Mouse (Mus musculus) CD8-positive naive resting alpha-beta T cell, adult 2 months (primary cell): Measurements from ENCODE around the gene Gm43720.

Experiments used
- DNase-seq, 2 experiments: peaks; one replicate each; pipeline ENCODE4 v3.0.0; 2022; ENCODE audit warnings: low read depth in 2 of 2, low spot score in 2 of 2

Gene Gm43720

DNA sequence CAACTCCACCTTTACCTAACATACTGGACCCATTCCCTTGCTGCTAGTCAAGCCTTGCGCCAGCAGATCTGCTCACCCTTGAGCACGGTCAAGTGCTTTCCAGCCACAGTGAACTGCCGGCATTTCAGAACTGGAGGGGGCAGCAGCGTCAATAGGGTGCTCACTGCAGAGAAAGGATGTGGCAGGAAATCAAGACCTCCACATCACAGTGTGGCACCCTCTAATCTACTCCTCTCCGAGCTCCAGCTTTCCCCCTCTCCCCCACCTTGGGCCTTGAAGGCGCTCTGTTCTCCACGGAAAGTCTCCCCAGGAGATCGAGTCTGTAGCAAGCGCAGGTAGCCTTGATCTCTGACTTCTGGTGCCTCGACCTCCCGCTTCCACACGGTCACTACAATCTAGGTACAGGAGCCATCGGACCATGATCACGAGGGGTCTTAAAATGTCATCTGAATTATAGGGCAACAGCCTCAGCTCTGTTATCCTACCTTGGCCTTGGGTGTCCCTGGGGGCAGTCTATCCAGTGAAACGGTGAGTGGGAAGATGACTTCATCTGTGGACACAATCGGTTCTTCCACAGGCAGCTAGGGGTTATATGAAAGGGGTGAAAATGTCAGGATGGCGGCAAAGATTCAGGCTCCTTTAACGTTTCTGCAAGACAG lies 17.0 kb downstream of the Gm43720 start:
- no peak for DNase-seq

DNA sequence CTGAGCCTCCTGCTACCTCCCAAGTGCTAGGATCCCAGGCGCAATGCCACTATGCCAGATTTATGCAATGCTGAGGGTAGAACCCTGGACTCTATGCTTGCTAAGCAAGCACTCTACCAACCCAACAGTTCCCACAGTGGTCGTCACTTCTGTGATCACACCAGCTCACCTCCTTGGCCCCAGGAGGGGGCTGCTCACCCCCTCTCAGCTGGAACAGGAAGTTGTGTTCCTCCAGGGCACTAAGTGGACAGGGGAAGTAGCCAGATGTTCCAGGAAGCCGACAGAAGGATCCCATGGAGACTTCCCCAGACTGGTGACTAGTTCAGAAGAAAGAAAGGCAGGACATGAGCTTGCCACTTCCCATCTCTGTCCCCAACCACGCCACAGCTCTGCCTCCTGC lies 17.8 kb downstream of the Gm43720 start:
- no peak for DNase-seq

DNA sequence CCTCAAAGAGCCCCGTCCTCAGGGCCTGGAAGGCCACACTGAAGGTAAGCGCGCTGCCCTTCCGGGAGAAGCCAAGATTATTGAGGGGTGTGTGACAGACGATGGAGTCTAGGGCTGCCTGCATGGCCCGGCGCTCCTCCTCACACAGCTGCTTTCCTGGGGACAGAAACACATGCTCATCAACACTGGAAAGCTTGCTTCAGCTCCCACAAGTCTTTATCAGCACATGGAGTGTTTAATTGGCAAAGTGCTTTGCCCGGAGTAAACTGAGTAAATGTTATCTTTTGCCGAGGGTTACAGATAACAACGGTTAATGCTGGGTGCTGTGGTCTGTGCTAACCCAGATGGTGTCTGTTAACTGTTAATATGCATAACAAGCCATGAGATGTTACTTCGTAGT lies 18.9 kb downstream of the Gm43720 start:
- no peak for DNase-seq

DNA sequence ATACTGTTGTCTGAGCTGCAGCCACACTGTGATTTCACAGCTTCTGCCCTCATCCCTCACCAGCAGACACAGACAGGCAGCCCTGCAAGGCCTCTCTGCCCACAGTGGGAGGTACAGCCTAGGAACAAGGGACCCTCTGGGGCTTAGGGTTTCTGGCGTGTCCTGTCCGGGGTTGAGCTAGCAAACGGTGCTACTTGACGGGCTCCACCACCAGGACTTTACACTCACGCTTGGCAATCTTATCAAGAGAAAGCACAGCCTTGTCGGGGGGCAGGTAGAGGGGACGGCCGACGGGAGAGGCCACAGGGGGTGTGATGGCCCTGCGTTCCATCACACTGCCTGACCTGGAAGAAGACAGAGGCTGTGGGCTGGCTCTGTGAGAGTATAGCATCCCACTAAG lies 19.7 kb downstream of the Gm43720 start:
- DNase-seq = no peak

DNA sequence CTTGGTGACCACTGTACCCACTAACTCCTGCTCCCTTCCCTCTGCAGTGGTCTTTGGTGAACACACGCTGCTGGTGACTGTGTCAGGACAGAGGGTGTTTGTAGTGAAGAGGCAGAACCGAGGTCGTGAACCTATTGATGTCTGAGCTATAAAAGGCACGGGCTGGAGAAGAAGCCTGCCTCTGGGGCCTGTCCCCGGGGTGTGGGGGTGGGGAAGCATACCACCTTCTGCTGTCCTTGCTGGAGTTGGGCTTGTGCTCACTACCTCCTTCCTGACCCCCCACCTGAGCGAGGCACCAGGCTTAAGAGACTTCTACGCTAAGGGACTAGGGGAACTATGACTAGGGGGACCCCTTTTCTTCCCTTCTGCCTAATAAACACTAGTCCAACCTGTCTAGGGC lies 20.8 kb downstream of the Gm43720 start:
- no peak for DNase-seq

DNA sequence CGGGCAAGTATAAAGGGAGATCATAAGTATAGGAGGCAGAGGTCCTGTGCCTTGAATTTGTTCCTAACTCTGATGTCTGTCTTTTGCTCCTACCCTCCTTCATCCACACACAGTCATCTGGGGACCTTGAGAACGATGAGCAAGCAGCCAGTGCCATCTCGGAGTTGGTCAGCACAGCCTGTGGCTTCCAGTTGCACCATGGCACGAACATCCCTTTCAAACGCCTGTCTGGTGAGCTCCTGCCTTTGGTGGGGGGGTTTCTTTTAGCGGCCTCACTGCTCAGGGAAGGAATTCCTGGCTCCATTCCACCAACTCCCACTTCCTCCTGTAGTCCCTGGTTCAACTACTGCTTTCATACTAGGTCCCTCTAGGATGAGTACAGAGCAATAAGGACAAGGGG lies 21.2 kb downstream of the Gm43720 start:
- DNase-seq = no peak

DNA sequence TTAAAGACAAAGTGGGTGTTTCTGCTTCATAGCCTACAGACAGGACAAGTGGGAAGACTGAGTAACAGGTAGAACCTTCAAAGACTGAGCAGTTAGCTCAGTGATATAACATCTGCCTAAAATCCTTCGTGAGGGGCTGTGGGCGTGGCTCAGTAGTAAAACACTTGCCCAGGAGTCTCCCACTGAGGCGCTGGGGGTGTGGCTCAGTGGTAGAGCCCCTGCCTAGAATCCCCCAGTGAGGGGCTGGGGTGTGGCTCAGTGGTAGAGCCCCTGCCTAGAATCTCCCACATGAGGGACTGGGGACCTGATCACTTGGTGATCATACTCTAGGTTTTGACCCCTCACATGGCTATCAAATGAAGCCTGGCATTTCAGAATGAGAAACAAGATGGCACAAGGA lies 21.7 kb downstream of the Gm43720 start:
- no peak for DNase-seq

DNA sequence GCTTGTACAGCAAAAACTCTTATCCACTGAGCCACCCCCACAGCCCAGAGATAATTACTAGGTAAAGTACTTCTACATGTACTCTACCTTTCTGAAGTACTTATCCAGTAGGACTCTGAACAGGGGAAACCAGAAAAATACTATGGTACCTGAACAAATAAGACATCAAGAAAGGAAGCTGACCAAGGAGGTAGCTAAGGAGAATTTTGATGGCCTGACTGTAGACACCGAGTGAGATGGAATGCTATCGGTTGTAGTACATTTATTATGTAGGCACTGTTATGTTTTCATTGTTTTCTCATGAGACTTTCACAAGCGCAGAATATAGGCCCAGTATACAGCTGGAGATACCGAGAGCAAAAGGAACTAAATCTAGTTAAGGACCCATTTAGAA lies 22.2 kb downstream of the Gm43720 start:
- DNase-seq = no peak

DNA sequence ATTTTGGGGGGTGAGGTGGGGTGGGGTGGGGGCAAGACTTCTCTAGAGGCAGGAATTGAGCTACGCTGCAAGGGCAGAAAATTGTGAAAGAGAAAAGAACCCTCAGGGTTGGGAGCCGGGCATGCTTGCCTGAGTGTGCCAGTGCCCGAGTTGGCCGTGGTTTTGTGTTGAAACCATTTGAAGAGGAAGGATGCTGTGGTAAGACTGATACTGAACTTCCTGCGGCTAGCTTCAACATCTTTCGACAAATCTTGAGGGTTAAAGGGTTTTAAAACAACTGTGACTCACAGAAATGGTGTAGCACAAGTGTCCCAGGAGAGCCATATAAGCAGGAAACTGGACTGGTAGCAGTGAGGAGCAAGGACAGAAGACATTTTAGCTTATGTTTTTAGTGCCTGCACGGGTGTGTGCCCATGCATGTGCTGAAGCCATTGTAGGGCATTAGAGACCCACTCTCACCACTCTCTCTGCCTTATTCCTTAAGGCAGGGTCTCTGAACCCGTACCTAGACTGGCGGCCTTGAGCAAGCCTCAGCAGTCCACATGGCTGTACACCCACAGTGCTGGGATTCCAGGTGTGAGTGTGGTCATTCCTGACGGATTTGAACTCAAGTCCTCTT lies 22.7 kb downstream of the Gm43720 start:
- peak in 1 of 2 experiments; percentile 39 for DNase-seq

DNA sequence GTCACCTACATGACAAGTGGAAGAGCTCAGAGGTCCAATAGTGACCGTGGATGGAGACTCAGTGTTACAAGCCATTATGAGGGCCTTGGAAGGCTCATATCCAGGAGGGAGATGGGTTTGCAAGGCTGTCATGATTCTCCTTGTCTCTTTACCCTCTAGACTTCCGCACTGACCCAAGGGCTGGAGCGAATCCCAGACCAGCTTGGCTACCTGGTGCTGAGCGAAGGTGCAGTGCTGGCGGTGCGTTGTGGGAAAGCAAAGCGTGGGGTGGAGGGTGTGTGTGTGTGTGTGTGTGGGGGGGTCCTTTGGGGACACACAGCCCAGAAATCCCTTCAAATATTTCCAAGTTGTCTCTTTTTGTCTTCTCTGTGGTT lies 23.7 kb downstream of the Gm43720 start:
- DNase-seq = no peak

DNA sequence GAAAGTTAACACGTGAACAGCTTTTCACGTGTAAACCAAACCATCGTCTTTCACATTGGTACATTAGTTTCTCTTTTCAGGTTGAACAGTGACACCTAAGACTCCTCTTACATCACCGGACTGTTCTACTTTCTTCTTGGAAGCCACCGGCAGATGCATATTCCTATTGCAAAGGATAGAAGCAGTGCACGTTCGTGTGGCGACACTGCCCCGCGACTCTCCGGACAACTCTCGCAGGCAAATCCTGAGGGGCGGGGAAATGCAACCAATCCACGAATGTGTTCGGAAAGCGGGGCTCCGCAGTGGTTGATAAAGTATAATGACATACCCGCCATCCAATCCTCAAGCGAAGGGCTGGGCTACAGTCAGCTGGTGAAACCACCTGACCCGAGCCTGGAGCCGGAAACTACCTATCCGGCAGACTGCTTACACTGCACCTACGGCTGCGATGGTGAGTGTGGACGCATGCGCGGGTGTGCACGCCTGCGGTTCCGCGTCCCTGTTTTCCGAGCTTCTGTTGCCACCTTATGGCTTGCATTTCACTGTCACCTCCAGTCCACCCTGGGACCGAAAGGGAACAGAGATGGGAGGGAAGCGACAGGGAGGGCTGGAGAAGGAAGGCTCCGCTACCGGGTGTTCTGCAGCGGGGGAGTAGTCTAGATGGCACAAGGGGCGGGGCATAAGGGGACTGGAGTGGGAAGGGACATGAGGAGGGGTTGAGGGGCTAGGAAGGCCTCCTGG lies 24.2 kb downstream of the Gm43720 start, which contains the start of gene Lamtor4:
Lamtor4 (plus strand) TSS at position 130 of the 741 bp plus-strand sequence.
- DNase-seq = peak; percentile 87 to 89

DNA sequence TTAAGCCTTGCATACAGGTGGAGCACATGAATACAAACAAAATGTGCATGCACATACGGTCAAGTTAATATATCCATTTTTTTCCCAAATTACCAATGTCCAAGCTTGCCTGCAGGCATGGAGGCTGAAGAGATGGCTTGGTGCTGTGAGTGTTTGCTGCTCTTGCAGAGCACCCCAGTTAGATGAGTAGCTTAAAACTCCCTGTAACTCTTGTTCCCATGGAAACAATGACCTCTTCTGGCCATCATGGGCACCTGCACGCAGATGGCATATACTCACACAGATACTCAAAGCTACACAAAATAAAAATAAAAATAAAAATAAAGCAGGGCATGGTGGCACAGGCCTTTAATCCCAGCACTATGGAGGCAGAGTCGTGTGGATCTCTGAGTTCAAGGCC lies 26.7 kb downstream of the Gm43720 start:
- DNase-seq = no peak

DNA sequence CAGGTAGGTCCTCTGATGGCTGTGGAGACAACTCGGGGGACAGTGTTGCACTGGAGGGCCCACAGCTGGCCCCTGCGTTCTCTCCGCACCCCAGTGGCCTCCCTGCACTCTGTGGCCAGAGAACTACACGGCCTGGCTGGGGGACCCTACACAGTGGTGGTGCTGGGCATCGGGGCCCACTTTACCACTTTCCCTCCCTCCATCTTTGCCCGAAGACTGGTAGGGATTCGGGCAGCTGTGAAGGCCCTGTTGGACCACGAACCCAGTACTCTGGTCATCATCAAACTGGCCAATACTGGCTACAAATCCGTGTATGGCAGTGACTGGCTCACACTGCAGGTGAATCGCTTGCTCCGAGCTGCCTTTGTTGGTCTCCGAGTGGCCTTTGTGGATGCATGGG lies 28.6 kb downstream of the Gm43720 start:
- DNase-seq = no peak

DNA sequence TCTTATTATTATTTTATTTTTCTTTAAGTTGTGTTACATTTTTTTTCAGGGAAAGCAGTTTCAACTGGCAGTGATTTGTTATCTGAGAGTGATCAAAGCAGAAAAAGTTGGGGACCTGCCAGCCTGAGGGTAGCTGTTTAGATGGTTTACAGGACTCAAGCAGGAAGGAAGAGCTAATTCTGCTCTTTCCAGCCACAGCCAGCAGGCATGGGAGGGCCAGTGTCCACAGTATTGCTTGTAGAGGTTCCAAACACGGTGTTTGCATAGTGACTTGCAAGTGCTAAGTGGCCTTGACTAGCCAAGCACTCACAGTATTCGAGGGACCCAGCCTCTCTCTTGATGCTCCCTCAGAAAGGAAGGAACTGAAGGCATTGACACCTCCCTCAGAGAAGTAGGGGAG lies 38.2 kb downstream of the Gm43720 start:
- DNase-seq = no peak

DNA sequence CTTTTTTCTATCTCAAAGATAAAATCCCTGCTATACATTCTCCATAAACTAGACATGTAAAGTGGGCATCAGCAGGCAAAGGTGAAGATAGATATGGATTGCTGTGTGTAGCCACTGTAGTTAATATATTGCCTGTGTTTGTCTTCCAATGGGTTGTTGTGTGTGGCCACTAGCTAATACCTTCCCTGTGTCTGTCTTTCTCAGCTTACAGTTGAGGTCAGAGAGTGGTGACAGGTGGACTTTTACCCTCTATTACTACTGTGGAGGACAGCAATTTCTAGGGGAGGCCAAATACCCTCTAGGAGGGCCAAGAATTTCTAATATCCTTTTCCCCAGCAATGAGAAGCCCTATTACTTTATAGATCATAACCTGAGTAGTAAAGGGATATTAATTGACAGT lies 45.5 kb downstream of the Gm43720 start:
- no peak for DNase-seq

DNA sequence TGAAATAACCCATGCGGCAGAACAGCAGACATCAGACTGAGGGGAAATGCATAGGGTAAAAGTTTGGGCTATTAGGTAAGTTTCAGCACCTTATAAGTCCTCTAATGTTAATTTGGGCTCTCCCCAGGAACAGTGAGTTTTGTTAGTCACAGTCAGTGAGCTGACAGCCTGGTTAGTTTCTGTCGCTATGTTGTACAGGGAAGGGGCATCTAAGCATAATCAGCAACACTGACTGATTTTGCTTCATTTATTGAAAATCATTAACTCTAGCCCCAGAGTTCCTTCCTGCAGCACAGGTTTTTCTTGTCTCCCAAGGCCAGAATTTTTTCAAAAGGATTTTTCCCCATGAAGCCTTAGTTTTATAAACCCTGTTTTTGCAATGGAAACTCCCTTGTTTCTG lies 46.0 kb downstream of the Gm43720 start:
- DNase-seq = no peak

DNA sequence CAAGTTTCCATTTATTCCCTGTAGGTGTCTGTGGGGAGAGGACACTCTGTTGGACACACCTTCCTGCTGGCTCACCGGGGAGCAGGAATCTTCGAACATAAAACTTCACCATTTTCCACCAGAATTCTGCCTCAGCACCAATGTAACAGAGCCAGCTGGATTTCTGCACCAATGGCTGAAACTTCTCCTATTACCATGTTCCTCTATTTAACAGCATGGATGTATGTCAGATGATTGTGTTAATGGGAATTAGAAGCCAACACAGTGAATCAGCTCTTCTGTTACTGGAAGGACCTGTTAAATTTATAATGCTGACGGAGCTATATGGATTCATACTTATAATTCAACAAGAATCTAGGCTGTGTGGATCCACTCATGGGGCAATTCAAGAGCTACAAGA lies 50.2 kb downstream of the Gm43720 start:
- no peak for DNase-seq

DNA sequence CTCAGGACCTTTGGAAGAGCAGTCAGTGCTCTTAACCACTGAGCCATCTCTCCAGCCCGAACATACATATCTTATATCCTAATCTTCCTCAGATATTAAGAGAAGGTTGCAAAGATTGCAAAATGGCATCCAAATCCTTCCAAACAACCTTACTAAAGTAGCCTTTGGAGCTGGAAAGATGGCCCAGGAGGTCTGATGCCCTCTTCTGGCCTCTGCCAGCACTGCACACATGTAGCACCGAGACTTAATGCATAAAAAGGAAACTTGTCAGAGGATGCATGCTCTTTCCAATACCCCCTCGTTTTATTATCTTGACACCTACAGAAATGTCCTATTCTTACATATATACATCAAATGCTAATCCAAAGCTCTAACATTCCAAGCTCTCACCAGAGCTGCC lies 51.7 kb downstream of the Gm43720 start:
- DNase-seq = peak in 1 of 2 experiments; percentile 33

DNA sequence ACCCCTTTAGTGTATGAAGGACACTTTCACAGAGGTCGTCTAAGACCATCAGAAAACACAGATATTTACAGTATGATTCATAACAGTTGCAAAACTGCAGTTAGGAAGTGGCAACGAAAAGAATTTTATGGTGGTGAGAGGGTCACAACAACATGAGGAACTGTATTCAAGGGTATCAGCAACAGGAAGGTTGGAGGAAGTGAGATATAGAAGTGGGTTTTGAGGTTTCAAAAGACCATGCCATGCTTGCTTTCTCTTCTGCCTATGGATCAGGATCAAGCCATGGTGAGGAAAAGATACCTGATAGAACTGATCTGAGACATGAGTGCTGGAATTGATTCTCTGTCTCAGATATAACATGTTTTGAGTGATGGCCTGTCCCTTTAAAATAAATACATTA lies 52.4 kb downstream of the Gm43720 start:
- DNase-seq = no peak

DNA sequence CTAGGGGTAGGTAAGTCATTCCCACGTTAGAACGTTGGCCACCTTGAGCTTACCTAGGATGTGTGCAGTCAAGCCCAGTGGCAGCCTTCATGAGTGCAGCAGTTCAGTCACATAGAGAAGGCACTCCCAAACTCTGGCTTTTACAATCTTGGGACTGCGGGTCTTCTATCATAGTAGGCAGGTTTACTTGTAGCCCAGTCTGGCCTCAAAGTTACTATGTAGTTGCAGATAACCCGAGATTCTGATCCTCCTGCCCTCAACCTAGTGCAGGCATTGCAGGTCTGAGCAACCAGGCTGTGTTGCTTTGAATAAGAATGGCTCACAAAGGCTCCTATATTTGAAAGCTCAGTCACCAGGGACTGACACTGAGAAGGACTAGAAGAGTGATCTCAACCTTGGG lies 53.3 kb downstream of the Gm43720 start:
- DNase-seq = no peak

DNA sequence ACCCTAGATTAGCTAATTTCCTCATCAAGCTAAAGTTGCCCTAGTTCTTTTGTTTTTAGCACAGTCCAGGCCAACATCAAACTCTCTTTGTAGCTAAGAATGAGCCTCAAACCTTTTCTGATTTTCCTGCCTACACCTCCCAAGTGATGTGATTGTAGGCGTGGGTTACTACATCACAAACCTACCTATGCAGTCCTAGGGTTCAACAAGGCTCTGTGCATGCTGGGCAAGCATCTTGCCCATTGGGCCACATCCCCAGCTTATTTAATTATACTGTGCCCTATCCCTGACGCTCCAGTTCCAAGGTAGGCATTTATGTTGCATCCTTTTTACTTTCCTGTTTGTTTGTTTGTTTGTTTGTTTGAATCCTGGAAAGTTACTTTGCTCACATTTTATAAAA lies 54.1 kb downstream of the Gm43720 start, which contains the start of gene Nxpe5:
Nxpe5 (plus strand) TSS at position 199 of the 400 bp plus-strand sequence.
- DNase-seq = no peak

DNA sequence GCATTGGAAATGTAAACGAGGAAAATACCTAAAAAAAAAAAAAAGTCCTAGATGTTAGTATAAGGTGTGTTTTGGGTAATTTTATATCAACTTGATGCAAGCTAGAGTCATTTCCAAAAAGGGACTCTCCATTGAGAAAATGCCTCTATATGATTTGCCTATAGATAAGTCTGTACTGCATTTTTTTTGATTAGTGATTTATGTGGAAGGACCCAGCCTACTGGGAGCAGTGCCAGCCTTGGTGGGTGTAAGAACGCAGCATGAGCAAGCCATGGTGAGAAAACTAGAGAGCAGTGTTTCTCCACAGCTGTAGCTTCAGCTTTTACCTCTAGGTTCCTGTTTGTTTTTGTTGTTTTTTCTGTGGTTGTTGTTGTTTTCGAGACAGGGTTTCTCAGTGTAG lies 56.5 kb downstream of the Gm43720 start:
- no peak for DNase-seq
